Comparison of ENCODE assay signal across 10 mouse cellular contexts in the genomic region with DNA sequence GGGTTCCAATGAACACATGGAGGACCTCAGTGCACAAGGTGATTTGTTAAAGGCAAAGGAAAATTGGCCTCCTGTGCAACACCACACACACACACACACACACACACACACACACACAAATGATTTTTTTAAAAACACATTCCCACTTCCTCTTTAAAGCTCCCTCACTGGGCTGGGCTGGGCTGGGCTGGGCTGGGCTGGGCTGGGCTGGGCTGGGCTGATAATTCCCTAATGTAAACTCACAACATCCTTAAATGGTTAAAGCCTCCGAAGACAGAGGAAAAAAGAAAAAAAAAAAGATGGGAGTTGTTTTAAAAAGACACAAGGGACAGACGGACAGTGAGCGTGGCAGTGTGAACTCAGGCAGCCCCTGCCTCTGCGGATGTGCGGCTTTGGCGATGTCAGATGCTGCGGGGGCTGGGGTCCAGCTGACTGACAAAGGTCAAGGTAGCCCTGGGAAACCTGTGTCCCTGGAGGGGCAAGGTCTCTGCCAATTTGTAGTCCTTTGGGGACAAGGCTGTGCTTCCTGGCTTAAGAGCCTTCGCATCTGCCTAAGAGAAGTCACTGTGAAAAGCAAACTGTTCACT. TPM values are rescaled to one million over a fixed set of nuclear protein-coding genes. Genes with fewer than 3 reads are reported as not detected.
DNase-seq lines count a peak whose midpoint lies in the region; ATAC-seq and TF ChIP-seq lines count a peak whose summit lies in the region.
"Had no signal": no experiment of that assay in that cellular context is flagged by ENCODE, and none has a peak within 500 bp of the region (broad histone marks: within the 10 kb centered on the region; RNA-seq: fewer than 3 reads in every experiment).

No protein-coding gene starts in this region.

- TF ChIP-seq EP300 in liver, postnatal 0 days (IDR thresholded peaks at IDR 0.05; ENCODE audit: low read depth), result no peak

- no peak overlapping the region for H3K9ac ChIP-seq in hindbrain, embryonic 12.5 days
- no peak overlapping the region for H3K9ac ChIP-seq in hindbrain, embryonic 14.5 days
- H3K9ac ChIP-seq in liver, postnatal 0 days (replicated peaks), result no peak overlapping the region

- no peak overlapping the region for H3K4me2 ChIP-seq in hindbrain, embryonic 12.5 days (replicated peaks)
- no peak overlapping the region for H3K4me2 ChIP-seq in hindbrain, embryonic 14.5 days (replicated peaks)
- H3K4me2 ChIP-seq in liver, postnatal 0 days (ENCODE audit: low read depth, low read length), result peak overlapping the region; percentile 49

- no peak for DNase-seq in hindbrain, embryonic 14.5 days (ENCODE audit: low spot score)
- peak; percentile 62 for DNase-seq in MEL-GATA-1-ER (ENCODE audit: extremely low read depth, low read depth)
- DNase-seq in liver, postnatal 0 days, result no peak
- DNase-seq in left cerebral cortex, adult 18-20 months (ENCODE audit: low spot score in 2 of 2), result no peak
- DNase-seq in layer of hippocampus, postnatal 25 days (ENCODE audit: extremely low spot score in 1 of 2, low spot score in 1 of 2), result no peak
- no peak for DNase-seq in cerebellum, postnatal 36 days
- DNase-seq: right cerebral cortex, postnatal 14 days; thymus, postnatal 25 days had no signal

- H3K4me3 ChIP-seq in hindbrain, embryonic 12.5 days, result no peak overlapping the region
- no peak overlapping the region for H3K4me3 ChIP-seq in hindbrain, embryonic 14.5 days (replicated peaks; ENCODE audit: low read length)
- H3K4me3 ChIP-seq in erythroblast, embryonic 14.5 days (replicated peaks), result peak overlapping the region; percentile 60
- 0 out of 2 replicates have a peak overlapping the region, but pooled peaks have one; percentile 0 for H3K4me3 ChIP-seq in liver, postnatal 0 days (ENCODE audit: low read depth, low read length)

- no peaks in the 10 kb centered on the region for H3K9me3 ChIP-seq in hindbrain, embryonic 12.5 days (replicated peaks)
- no peaks in the 10 kb centered on the region for H3K9me3 ChIP-seq in hindbrain, embryonic 14.5 days (ENCODE audit: control insufficient read depth, low read length)
- peaks cover 3% of the 10 kb centered on the region for H3K9me3 ChIP-seq in erythroblast, embryonic 14.5 days (ENCODE audit: control insufficient read depth, low read length)
- H3K9me3 ChIP-seq in liver, postnatal 0 days (ENCODE audit: low read length), result no peaks in the 10 kb centered on the region

- H3K4me1 ChIP-seq in hindbrain, embryonic 12.5 days, result peaks cover 47% of the 10 kb centered on the region
- H3K4me1 ChIP-seq in hindbrain, embryonic 14.5 days (replicated peaks; ENCODE audit: control insufficient read depth, insufficient read depth, low read length), result peaks cover 18% of the 10 kb centered on the region
- peaks cover 51% of the 10 kb centered on the region for H3K4me1 ChIP-seq in erythroblast, embryonic 14.5 days (ENCODE audit: control insufficient read depth)
- peaks cover 29% of the 10 kb centered on the region for H3K4me1 ChIP-seq in liver, postnatal 0 days (ENCODE audit: insufficient read depth)

- no peak for ATAC-seq in hindbrain, embryonic 12.5 days (ENCODE audit: low FRiP score)
- no peak for ATAC-seq in hindbrain, embryonic 14.5 days (ENCODE audit: low FRiP score)
- ATAC-seq in liver, postnatal 0 days, result peak; percentile 73

- WGBS in hindbrain, embryonic 12.5 days, result 42% methylated on average over 8 of the region's 8 CpGs
- WGBS in hindbrain, embryonic 14.5 days, result 44% methylated on average over 8 of the region's 8 CpGs
- 29% methylated on average over 8 of the region's 8 CpGs for WGBS in liver, postnatal 0 days (ENCODE audit: insufficient replicate concordance)

- no peaks in the 10 kb centered on the region for H3K36me3 ChIP-seq in hindbrain, embryonic 12.5 days
- no peaks in the 10 kb centered on the region for H3K36me3 ChIP-seq in hindbrain, embryonic 14.5 days (replicated peaks; ENCODE audit: control insufficient read depth, insufficient read depth)
- no peaks in the 10 kb centered on the region for H3K36me3 ChIP-seq in erythroblast, embryonic 14.5 days (ENCODE audit: control insufficient read depth)
- no peaks in the 10 kb centered on the region for H3K36me3 ChIP-seq in liver, postnatal 0 days (replicated peaks; ENCODE audit: insufficient read depth, low read length)

- no peak for TF ChIP-seq CTCF in liver, postnatal 0 days (IDR thresholded peaks at IDR 0.05; ENCODE audit: low read depth)

- no peaks in the 10 kb centered on the region for H3K27me3 ChIP-seq in hindbrain, embryonic 12.5 days
- no peaks in the 10 kb centered on the region for H3K27me3 ChIP-seq in hindbrain, embryonic 14.5 days (ENCODE audit: control insufficient read depth, insufficient read depth, low read length)
- peaks cover 14% of the 10 kb centered on the region for H3K27me3 ChIP-seq in erythroblast, embryonic 14.5 days (ENCODE audit: control insufficient read depth)
- H3K27me3 ChIP-seq in liver, postnatal 0 days (ENCODE audit: insufficient read depth, low read length), result no peaks in the 10 kb centered on the region

- H3K27ac ChIP-seq in hindbrain, embryonic 12.5 days, result peak overlapping the region; percentile 57; the same call in 1 of the 2 replicates
- no peak overlapping the region for H3K27ac ChIP-seq in hindbrain, embryonic 14.5 days
- peak overlapping the region; percentile 57; the same call in 1 of the 2 replicates for H3K27ac ChIP-seq in liver, postnatal 0 days (ENCODE audit: low read depth)

RNA-seq across cellular contexts. Expression of a gene that starts 26.3 kb away (rescaled TPM):
- polyA plus RNA-seq in hindbrain, embryonic 12.5 days (2016; fragmentation: Nextera tagmentation; extraction: Ambion mirVana), result 98.7 and 106 TPM in 2 replicates
- 42.0 and 43.8 TPM in 2 replicates for polyA plus RNA-seq in hindbrain, embryonic 14.5 days (2014; fragmentation: Nextera tagmentation; extraction: Ambion mirVana)
- 7.3 and 8.3 TPM in 2 replicates for polyA plus RNA-seq in erythroblast, embryonic 14.5 days (2012)
- polyA plus RNA-seq in liver, postnatal 0 days (2015; fragmentation: Nextera tagmentation; extraction: Ambion mirVana), result 12.4 and 13.7 TPM in 2 replicates
- total RNA-seq in left cerebral cortex, adult 18-20 months (2021), result 10 to 100 TPM; 26.6 to 28.8 TPM
- 10 to 100 TPM; 41.4 to 41.8 TPM for total RNA-seq in layer of hippocampus, postnatal 25 days (2021)

Comparison
In these comparisons a context has a peak if more than half of its experiments do, and no peak if none do; other contexts are left out.
1. H3K4me3 ChIP-seq: peak in erythroblast, embryonic 14.5 days (single experiment) and liver, postnatal 0 days (single experiment); none in hindbrain, embryonic 12.5 days (single experiment) and hindbrain, embryonic 14.5 days (single experiment).